In genomic region chr13:23738677-23739068, GRCm38 (mm10) we compare ENCODE assay signal across 8 mouse cellular contexts. TPM values are rescaled to one million over a fixed set of nuclear protein-coding genes. Genes with fewer than 3 reads are reported as not detected.
DNase-seq lines count a peak whose midpoint lies in the region; ATAC-seq lines count a peak whose summit lies in the region.

Hist1h1c (plus strand) TSS chr13:23738808.

- no peaks in the 10 kb centered on the region for H3K36me3 ChIP-seq in heart, embryonic 13.5 days
- no peaks in the 10 kb centered on the region for H3K36me3 ChIP-seq in liver, embryonic 12.5 days
- H3K36me3 ChIP-seq in splenic B cell, adult 2 months (ENCODE audit: control insufficient read depth, insufficient read depth, low read length, poor library complexity, severe bottlenecking): 0 out of 2 replicates have a peak, but pooled peaks cover 2% of the 10 kb centered on the region

- peak within 1 kb of the TSS; percentile 74 for H3K4me3 ChIP-seq in heart, embryonic 13.5 days
- H3K4me3 ChIP-seq in liver, embryonic 12.5 days: peak within 1 kb of the TSS; percentile 60

- peak; percentile 93 for DNase-seq in CD4-positive, CD25-positive, alpha-beta regulatory T cell, adult 2 months (ENCODE audit: low read depth, low spot score)
- DNase-seq in c-Kit-negative CD71-positive TER-119-positive erythroid progenitor cells, embryonic 14.5 days (ENCODE audit: low read depth, low spot score): peak; percentile 95
- peak; percentile 76 for DNase-seq in fibroblast of lung, adult 2 months (ENCODE audit: low read depth)
- DNase-seq in kidney, postnatal 10 days: peak; percentile 93
- DNase-seq in naive thymus-derived CD4-positive, alpha-beta T cell, adult 2 months (ENCODE audit: low read depth): peak; percentile 97
- DNase-seq in splenic B cell, adult 2 months (ENCODE audit: low read depth, low spot score): peak; percentile 95

- whole genome bisulfite sequencing in heart, embryonic 13.5 days: under 1% methylated on average over 38 of the region's 38 CpGs
- WGBS in liver, embryonic 12.5 days (ENCODE audit: insufficient replicate concordance): under 1% methylated on average over 38 of the region's 38 CpGs

- peak within 1 kb of the TSS; percentile 98 for H3K4me2 ChIP-seq in heart, embryonic 13.5 days
- peak within 1 kb of the TSS; percentile 79 for H3K4me2 ChIP-seq in liver, embryonic 12.5 days

- H3K4me1 ChIP-seq in heart, embryonic 13.5 days: peaks cover 23% of the 10 kb centered on the region
- peaks cover 39% of the 10 kb centered on the region for H3K4me1 ChIP-seq in liver, embryonic 12.5 days

- H3K9ac ChIP-seq in heart, embryonic 13.5 days: peak within 1 kb of the TSS; percentile 98
- H3K9ac ChIP-seq in liver, embryonic 12.5 days: peak within 1 kb of the TSS; percentile 92

- peak within 1 kb of the TSS; percentile 100 for H3K27ac ChIP-seq in heart, embryonic 13.5 days (replicated peaks)
- H3K27ac ChIP-seq in liver, embryonic 12.5 days: peak within 1 kb of the TSS; percentile 100

- no peaks in the 10 kb centered on the region for H3K9me3 ChIP-seq in heart, embryonic 13.5 days
- no peaks in the 10 kb centered on the region for H3K9me3 ChIP-seq in liver, embryonic 12.5 days (replicated peaks)

- H3K27me3 ChIP-seq in heart, embryonic 13.5 days (replicated peaks): no peaks in the 10 kb centered on the region
- no peaks in the 10 kb centered on the region for H3K27me3 ChIP-seq in liver, embryonic 12.5 days (replicated peaks)
- H3K27me3 ChIP-seq in splenic B cell, adult 2 months (ENCODE audit: control insufficient read depth, insufficient read depth, low read length, poor library complexity, severe bottlenecking): no peaks in the 10 kb centered on the region

- peak; percentile 76 for ATAC-seq in heart, embryonic 13.5 days (ENCODE audit: extremely low read depth, insufficient number of reproducible peaks, low FRiP score, low TSS enrichment)
- ATAC-seq in liver, embryonic 12.5 days: peak; percentile 80

RNA-seq across cellular contexts. Expression of gene Hist1h1c, which starts in this region (rescaled TPM):
- 31.2 and 33.8 TPM in 2 replicates for polyA plus RNA-seq in heart, embryonic 13.5 days (2015; fragmentation: Nextera tagmentation; extraction: Ambion mirVana)
- polyA plus RNA-seq in liver, embryonic 12.5 days (2016; fragmentation: Nextera tagmentation; extraction: Ambion mirVana): 56.9 and 57.2 TPM in 2 replicates

Comparison
In these comparisons a context has a peak if more than half of its experiments do, and no peak if none do; other contexts are left out.
1. Peak in every context shown above with its lines: DNase-seq, ATAC-seq, H3K4me3 ChIP-seq and H3K27ac ChIP-seq.